Mouse (Mus musculus) limb, embryonic 11.5 days (tissue): ENCODE data around the gene Sim2. TPM values are rescaled to one million over a fixed set of nuclear protein-coding genes. Genes with fewer than 3 reads are reported as not detected.

Source experiments
- ATAC-seq: fragments of 200-750 bp; cut with Nextera tagmentation; 2 replicates; pipeline ENCODE4 v1.8.0; 2017; ENCODE audit warnings: low read depth; ENCODE audit not compliant: insufficient number of reproducible peaks, low FRiP score, low TSS enrichment
- DNase-seq: peaks from one replicate; pipeline ENCODE4 v3.0.0-alpha.2; 2015; ENCODE audit warnings: low spot score
- H3K27ac ChIP-seq: fragments of 300-500 bp; sonication (generic); replicated peaks from 2 replicates; pipeline ENCODE4 v1.5.1; 2014; ENCODE audit warnings: low read depth, mild to moderate bottlenecking, low read length
- H3K27me3 ChIP-seq: fragments of 300-500 bp; sonication (generic); 2 replicates; pipeline ENCODE4 v1.6.1; 2014; ENCODE audit warnings: mild to moderate bottlenecking, low read length, mixed read lengths; ENCODE audit not compliant: control insufficient read depth, insufficient read depth
- H3K36me3 ChIP-seq: fragments of 300-500 bp; sonication (generic); 2 replicates; pipeline ENCODE4 v1.6.1; 2014; ENCODE audit warnings: mild to moderate bottlenecking, low read length, moderate library complexity, mixed read lengths; ENCODE audit not compliant: control insufficient read depth, insufficient read depth
- H3K4me1 ChIP-seq: fragments of 300-500 bp; sonication (generic); 2 replicates; pipeline ENCODE4 v1.6.1; 2014; ENCODE audit warnings: low read length, mixed read lengths; ENCODE audit not compliant: control insufficient read depth, insufficient read depth
- H3K4me2 ChIP-seq: fragments of 300-500 bp; sonication (generic); 2 replicates; pipeline ENCODE4 v1.6.1; 2014; ENCODE audit warnings: low read depth, mild to moderate bottlenecking, moderate library complexity; ENCODE audit not compliant: severe bottlenecking
- H3K4me3 ChIP-seq: fragments of 300-500 bp; sonication (generic); 2 replicates; pipeline ENCODE4 v1.5.1; 2014; ENCODE audit warnings: low read depth, low read length
- H3K9ac ChIP-seq: fragments of 300-500 bp; sonication (generic); 2 replicates; pipeline ENCODE4 v1.6.1; 2014; ENCODE audit warnings: mild to moderate bottlenecking, low read length
- H3K9me3 ChIP-seq: fragments of 300-500 bp; sonication (generic); 2 replicates; pipeline ENCODE4 v1.6.1; 2016; ENCODE audit warnings: low read length; ENCODE audit not compliant: control insufficient read depth
- WGBS: fragments of 180-500 bp; shearing (Covaris S2); extraction: QIAGEN DNeasy Blood & Tissue Kit; methylation state at CpG from one replicate; pipeline ENCODE4 v1.1.7; 2014; 5-methylcytosine and 5-hydroxymethylcytosine counted together
- polyA plus RNA-seq: library from polyadenylated mRNA; unstranded; fragments of >200 nt; fragmentation: Nextera tagmentation; extraction: Ambion mirVana; gene quantifications from 2 replicates; pipeline ENCODE4 v1.2.1, GENCODE M21; 2014

Sim2 gene
- polyA plus RNA-seq, 1 experiment from 2014 or later: 2.6 TPM

DNA sequence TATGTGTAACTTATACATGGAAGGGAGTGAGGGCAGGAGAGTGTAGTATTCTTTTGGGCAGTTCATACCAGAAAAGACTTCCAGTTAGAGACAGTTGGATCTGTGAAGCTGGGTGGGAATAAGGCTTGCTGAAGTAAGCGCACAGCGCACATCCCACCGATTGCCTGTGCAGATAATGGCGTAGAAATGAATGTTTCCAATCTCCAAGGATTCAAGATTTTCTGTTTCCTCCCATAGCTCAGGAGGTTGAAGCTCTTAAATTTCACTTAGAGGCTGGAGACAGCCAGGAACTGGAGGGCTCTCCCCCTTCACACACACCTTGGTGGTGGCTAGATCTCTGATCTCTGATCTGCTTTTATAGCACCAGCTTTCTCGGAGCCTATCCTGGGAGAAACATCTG is 3.1 kb upstream of the Sim2 start:
- Histone ChIP-seq H3K36me3 (no peaks in the 10 kb centered on the region), H3K4me3 (no peak overlapping the region), H3K27ac (no peak overlapping the region), H3K4me1 (peaks cover 14% of the 10 kb centered on the region), H3K27me3 (peaks cover 92% of the 10 kb centered on the region), H3K4me2 (no peak overlapping the region), H3K9ac (no peak overlapping the region), H3K9me3 (no peaks in the 10 kb centered on the region)
- 17% methylated on average over 5 of the region's 5 CpGs for WGBS
- ATAC-seq (no peak), DNase-seq (no peak)

GRCm38 (mm10) chr16:94081996-94082708 is 2.6 kb upstream of the Sim2 start:
- Histone ChIP-seq H3K36me3 (no peaks in the 10 kb centered on the region), H3K9ac (no peak overlapping the region), H3K4me2 (no peak overlapping the region), H3K9me3 (no peaks in the 10 kb centered on the region), H3K4me3 (no peak overlapping the region), H3K4me1 (peaks cover 15% of the 10 kb centered on the region), H3K27ac (no peak overlapping the region), H3K27me3 (peaks cover 92% of the 10 kb centered on the region)
- 4% methylated on average over 8 of the region's 8 CpGs for WGBS
- DNase-seq (no peak), ATAC-seq (no peak)

DNA sequence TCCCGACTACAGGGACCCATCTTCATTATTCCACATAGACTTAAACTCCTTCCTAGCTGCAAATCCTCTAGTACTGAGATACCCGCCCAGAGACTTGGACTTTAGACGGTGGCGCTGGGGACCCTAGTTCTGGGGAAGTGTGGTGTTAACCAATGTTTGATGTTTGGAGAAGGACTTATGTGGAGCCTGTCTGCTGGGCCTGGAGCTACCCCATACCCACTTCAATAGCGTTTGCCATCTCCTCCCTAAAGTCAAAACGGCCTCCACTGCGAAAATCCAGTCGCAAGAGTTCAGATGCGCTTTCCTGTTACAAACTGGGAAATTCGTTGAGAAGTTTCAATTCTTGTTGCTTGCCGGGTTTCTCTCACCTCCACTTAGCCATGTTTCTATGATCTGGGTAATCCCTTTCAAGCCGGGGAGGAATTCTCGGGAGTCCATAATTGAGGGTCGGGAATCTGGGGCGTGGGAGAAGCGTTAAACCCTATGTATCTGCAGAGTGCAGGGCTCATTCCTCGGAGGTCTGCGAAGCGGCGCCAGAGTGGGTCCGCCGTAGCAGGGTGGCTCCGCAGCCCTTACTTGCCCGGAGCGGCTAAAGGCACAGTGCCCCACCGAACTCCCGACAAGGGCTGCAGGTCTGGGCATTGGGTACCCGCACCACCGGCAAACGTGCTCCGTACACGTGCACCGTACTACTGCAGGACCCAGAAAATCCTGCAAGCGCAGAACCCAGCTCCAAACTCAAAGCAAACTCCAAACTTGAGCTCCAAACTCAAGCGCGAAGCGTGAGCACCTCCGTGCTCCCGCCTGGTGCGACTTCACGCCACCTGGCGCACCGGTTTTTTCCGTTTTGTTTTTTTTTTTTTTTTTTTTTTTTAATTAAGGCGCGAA is 1.5 kb upstream of the Sim2 start:
- Histone ChIP-seq H3K27me3 (peaks cover 92% of the 10 kb centered on the region), H3K4me3 (0 out of 2 replicates have a peak overlapping the region, but pooled peaks have one; percentile 5), H3K4me2 (peak overlapping the region; percentile 13), H3K36me3 (no peaks in the 10 kb centered on the region), H3K9ac (no peak overlapping the region), H3K9me3 (no peaks in the 10 kb centered on the region), H3K4me1 (peaks cover 18% of the 10 kb centered on the region), H3K27ac (no peak overlapping the region)
- peak; percentile 70 for DNase-seq
- under 1% methylated on average over 46 of the region's 46 CpGs for WGBS
- ATAC-seq: no peak

DNA sequence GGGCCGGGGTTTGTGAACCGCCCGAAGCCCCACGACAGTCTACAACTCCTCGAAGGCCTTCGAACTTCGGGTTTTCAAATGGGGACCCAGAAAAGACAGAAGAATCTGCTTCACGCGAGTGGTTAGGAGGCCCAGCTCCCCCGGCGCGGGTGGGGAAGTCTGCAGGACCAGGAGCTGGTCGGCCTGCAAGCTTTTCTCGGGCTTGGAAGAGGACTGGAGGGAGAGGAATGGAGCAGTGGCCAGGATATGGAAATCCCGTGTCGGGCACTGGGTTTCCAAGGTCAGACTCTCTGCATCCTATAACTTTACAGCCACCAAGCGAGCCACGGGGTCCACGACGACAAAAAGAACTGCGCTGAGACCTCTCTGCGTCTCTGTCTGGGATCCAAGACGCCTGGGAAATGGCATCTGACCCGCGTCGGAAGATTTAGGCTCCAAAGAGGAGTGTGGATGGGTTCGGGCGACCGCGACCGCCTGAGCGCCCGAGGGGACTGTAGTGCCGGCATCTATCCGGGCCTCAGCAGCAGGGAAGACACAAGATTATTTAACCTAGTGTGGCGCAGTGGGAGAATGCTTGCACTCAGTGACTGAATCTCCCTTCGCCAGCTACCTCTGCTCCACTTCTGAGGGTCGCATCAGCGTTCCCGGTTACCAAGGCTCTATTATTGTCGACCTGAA is 744 bp upstream of the Sim2 start:
- under 1% methylated on average over 41 of the region's 41 CpGs for WGBS
- Histone ChIP-seq H3K4me2 (peak overlapping the region; percentile 13), H3K27ac (no peak overlapping the region), H3K4me3 (peak overlapping the region; percentile 32), H3K4me1 (peaks cover 16% of the 10 kb centered on the region), H3K9ac (no peak overlapping the region), H3K36me3 (no peaks in the 10 kb centered on the region), H3K9me3 (no peaks in the 10 kb centered on the region), H3K27me3 (peaks cover 89% of the 10 kb centered on the region)
- ATAC-seq: no peak
- peak; percentile 73 for DNase-seq

DNA sequence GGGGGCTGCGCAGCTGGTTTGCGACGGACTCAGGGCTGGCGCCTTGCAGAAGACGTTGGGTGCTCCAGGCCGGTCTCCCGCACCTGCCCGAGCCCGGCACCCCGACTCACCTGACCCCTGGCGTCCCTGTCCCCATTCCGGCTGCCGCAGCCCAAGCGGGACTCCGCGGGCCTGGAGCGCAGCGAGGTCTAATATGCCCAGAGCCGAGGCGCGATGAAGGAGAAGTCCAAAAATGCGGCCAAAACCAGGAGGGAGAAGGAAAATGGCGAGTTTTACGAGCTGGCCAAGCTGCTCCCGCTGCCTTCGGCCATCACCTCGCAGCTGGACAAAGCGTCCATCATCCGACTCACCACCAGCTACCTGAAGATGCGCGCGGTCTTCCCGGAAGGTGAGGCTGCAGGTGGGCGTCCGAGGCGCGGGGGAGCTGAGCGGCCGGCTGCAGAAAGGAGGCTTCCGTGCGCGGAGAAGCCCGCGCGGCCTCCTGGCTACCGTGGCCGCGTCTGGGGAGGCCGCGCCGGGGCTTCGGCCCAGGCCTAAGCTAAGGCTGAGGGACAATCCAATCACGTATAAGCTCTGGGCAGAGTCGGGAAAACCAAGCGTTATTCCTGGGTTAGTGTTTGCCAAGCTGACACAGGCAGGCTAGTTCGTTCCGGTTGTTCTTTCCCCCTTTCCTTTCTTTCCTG is 1.0 kb downstream of the Sim2 start:
- under 1% methylated on average over 57 of the region's 57 CpGs for WGBS
- H3K4me1 ChIP-seq: peaks cover 15% of the 10 kb centered on the region; the same call in 1 of the 2 replicates
- no peaks in the 10 kb centered on the region for H3K36me3 ChIP-seq
- DNase-seq (peak; percentile 70), ATAC-seq (no peak)
- peaks cover 89% of the 10 kb centered on the region for H3K27me3 ChIP-seq
- H3K4me2 ChIP-seq: peak overlapping the region; percentile 36
- H3K9ac ChIP-seq: peak overlapping the region; percentile 45; the same call in 1 of the 2 replicates
- H3K9me3 ChIP-seq: no peaks in the 10 kb centered on the region
- peak overlapping the region; percentile 32 for H3K4me3 ChIP-seq
- H3K27ac ChIP-seq: no peak overlapping the region

- Histone ChIP-seq H3K27me3 (peaks cover 90% of the 10 kb centered on the region), H3K9me3 (no peaks in the 10 kb centered on the region), H3K36me3 (no peaks in the 10 kb centered on the region), H3K4me3 (peak overlapping the region; percentile 26), H3K4me1 (peaks cover 15% of the 10 kb centered on the region; the same call in 1 of the 2 replicates), H3K4me2 (peak overlapping the region; percentile 16), H3K9ac (peak overlapping the region; percentile 28; the same call in 1 of the 2 replicates), H3K27ac (no peak overlapping the region)
- DNase-seq (peak; percentile 74), ATAC-seq (no peak)
- under 1% methylated on average over 50 of the region's 50 CpGs for WGBS
Observed at GRCm38 (mm10) chr16:94086701-94087569, 2.2 kb downstream of the Sim2 start.

DNA sequence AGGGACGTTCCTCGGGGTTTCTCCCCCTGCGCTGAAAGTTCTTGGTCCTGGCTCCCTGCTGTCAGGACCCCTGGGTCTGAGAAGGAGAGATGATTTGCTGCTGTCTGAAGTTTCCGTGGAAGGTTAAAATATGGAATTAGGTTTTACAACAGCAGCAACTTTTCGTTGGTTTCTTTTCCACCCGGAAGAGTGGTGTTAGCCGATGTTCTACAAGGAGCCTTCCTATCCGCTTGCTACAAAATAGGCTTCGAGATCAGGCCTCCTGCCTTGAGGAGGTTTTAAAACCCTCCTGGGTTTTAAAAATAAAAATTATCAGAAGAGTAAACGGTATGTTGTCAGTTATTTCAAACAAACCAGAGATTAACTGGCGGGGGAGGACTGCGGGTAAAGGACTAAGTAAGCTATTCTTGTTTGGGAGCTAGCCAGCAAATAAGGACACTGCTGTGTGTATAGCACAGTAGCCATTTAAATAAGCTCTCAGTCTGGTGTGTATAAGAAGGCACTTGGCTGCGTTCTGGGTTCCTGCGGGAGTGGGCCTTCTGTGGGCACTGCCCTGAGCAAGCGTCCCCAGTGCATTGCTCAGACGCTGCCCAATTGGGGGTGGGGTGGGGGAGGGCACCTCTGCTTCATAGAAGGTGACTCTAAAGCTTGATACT is 3.0 kb downstream of the Sim2 start:
- ATAC-seq (no peak), DNase-seq (peak; percentile 53)
- H3K4me2 ChIP-seq: peak overlapping the region; percentile 16; the same call in 1 of the 2 replicates
- peak overlapping the region; percentile 28; the same call in 1 of the 2 replicates for H3K9ac ChIP-seq
- peaks cover 15% of the 10 kb centered on the region; the same call in 1 of the 2 replicates for H3K4me1 ChIP-seq
- 4% methylated on average over 16 of the region's 16 CpGs for WGBS
- no peaks in the 10 kb centered on the region for H3K36me3 ChIP-seq
- H3K4me3 ChIP-seq: peak overlapping the region; percentile 26
- no peaks in the 10 kb centered on the region for H3K9me3 ChIP-seq
- peaks cover 90% of the 10 kb centered on the region for H3K27me3 ChIP-seq
- H3K27ac ChIP-seq: no peak overlapping the region
